Mouse (Mus musculus): ENCODE measurements around the gene Pgc. TPM values are rescaled to one million over a fixed set of nuclear protein-coding genes. Genes with fewer than 3 reads are reported as not detected.
A peak's percentile ranks its signal among the peaks of the same experiment; 100 is the strongest.

The Pgc gene
- polyA plus RNA-seq, 1 experiment = 1.9 TPM

DNA sequence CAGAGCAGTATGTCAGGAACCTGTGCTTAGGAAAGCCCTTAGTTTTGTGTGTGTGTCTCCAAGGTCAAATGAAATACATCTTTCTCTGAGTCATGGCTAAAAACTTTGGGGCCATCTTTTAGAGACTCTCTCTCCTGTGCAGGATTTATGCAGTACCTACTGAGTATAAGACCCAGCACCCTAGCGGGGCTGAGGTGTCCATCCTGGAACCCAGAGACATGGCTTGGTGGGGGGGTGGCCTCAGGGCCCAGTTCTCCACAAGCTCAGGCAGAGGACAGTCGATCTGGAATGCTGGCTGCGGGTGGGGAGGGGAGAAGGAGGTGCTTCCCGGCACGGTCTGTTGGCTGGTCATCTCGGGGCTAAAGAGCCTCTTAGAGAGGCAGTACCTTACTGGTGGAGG is 29.7 kb downstream of the Pgc start:
- Histone ChIP-seq H3K4me1 (ENCODE audit: control insufficient read depth, insufficient read depth, low read length) (peaks cover 9% of the 10 kb centered on the region), H3K4me3 (replicated peaks; ENCODE audit: extremely low read depth, low read depth, low read length) (no peak overlapping the region)
- TF ChIP-seq POLR2A (IDR thresholded peaks at IDR 0.05; ENCODE audit: borderline replicate concordance, extremely low read depth, low read depth, low read length) (no peak), CTCF (IDR thresholded peaks at IDR 0.05; ENCODE audit: insufficient read depth, low read length) (no peak)
- 38% methylated on average over 6 of the region's 6 CpGs for WGBS
- no peak for DNase-seq

DNA sequence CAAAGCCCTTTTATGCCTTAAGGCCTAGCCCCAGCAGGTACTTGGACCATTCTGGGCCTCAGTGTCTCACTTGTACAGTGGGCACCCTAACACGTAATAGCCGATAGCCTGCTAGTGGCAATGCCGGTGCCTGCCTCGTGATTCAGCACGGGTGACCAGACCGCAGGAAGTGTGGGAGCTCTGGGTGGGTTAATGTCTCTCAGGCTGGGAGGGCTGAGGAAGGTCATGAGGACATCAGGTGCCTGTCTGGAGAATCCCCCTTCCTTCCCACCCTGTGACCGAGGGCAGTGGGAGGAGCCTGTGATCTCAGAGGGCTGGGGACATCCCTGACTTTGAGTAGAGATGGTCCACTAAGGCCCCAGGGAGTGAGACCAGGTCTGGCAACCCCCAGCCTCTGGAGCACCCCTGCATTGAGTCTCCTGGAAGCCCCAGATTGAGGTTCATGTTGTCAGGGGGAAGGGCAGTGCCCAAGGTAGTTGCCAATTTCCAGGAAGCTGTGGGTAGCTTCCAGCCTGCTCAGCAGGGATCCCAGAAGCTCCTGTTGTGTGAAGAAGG is 30.5 kb downstream of the Pgc start:
- no peak for DNase-seq
- H3K4me3 ChIP-seq (replicated peaks; ENCODE audit: extremely low read depth, low read depth, low read length) = no peak overlapping the region
- no peak for TF ChIP-seq CTCF (IDR thresholded peaks at IDR 0.05; ENCODE audit: insufficient read depth, low read length)
- no peak for TF ChIP-seq POLR2A (IDR thresholded peaks at IDR 0.05; ENCODE audit: borderline replicate concordance, extremely low read depth, low read depth, low read length)
- 75% methylated on average over 7 of the region's 7 CpGs for WGBS
- peaks cover 9% of the 10 kb centered on the region for H3K4me1 ChIP-seq (ENCODE audit: control insufficient read depth, insufficient read depth, low read length)

DNA sequence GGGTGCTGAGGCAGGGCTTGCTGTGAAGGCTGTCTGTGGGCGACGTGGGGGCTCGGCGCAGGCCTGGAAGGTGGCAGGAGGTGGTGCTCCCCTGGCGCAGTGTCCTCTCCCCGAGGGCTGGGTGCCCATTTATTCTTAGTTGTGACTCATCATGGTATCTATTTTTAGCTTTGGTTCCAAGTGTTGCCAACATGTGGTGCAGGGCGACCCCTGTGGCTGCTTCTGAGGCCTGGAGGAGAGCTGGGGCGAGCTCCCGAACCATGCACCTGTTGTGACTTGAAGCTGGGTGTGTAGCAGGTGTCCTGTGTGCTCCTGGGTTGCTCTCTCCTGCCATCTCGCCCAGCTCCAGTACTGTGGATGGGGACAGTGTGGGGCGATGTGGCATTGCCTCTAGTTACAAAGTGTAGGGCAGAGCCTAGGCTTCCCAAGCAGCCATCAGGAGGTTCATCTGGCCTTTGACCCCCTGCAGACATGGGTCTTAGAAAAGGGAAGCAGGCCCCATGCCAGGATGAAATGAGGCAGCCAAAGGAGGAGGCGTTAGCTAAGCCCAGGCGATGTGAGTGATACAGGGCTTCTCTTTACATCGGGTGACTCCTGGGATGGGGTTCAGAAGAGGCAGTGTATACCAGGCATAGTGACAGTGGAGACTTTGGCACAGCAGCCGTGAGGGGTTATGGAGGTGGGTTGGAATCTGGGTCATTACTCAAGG is 33.2 kb downstream of the Pgc start:
- TF ChIP-seq CTCF (IDR thresholded peaks at IDR 0.05; ENCODE audit: insufficient read depth, low read length) (peak; percentile 25; the same call in 1 of the 2 replicates), POLR2A (IDR thresholded peaks at IDR 0.05; ENCODE audit: borderline replicate concordance, extremely low read depth, low read depth, low read length) (no peak)
- 53% methylated on average over 15 of the region's 15 CpGs for WGBS
- no peak overlapping the region for H3K4me3 ChIP-seq (replicated peaks; ENCODE audit: extremely low read depth, low read depth, low read length)
- peaks cover 14% of the 10 kb centered on the region for H3K4me1 ChIP-seq (ENCODE audit: control insufficient read depth, insufficient read depth, low read length)
- DNase-seq = no peak

DNA sequence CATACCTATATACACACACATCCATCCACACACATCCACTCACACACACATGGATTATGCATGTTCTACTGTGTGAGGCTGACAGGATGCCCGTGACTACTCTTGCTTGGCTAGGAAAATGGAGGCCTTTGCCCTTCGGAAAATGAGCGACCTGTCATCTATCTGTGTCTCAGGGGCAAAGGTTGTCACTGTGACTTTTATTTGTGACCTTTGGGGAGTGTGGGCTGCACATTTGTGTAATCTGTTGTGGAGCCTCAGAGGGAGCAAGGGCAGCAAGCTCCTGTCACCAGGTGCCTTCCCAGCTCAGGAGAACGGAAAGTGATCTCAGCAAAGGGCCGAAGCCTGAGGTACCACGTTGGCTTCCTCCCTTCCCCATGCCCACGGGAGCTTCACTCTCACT is 35.4 kb downstream of the Pgc start:
- Histone ChIP-seq H3K4me3 (replicated peaks; ENCODE audit: extremely low read depth, low read depth, low read length) (no peak overlapping the region), H3K4me1 (ENCODE audit: control insufficient read depth, insufficient read depth, low read length) (peaks cover 17% of the 10 kb centered on the region)
- no peak for TF ChIP-seq POLR2A (IDR thresholded peaks at IDR 0.05; ENCODE audit: borderline replicate concordance, extremely low read depth, low read depth, low read length)
- WGBS = 76% methylated on average over 7 of the region's 7 CpGs
- no peak for DNase-seq

DNA sequence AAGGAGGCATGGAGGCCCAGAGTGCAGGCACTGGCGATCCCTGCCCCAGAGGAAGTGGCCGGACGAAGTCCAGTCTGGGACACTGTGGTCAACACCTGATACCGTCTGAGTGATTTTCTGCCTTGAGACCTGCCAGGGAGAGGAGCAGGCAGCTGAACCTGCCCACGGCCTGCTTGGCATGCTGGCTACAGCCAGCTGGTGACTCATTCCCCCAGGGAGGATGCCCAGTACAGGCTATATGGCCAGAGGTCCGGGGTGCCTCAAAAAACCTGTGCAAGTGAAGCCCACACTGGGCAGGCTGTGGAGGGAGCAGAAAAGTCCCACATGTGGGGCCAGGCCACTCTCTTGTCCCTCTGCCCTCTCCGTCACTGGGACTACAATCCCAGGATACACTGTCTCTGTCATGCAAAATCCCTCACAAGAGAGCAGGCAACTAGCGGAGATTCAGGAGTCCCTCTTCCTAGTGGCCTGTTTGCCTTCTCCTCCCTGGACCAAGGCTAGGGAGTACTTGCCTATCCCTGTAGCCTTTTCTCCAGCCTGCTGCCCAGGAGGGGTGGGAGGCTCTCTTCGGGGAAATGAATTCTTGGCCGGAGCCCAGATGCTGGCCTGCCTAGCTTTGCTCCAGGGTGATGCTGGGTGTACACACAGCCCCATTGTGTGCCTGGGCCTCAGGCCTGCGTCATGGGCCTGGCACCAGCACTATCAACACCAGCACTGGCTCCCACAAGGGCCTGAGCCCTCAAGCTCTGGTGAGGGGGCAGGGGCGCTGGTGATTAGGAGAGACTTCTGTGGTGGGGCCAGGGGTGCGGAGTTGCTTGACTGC is 36.1 kb downstream of the Pgc start:
- Histone ChIP-seq H3K4me3 (replicated peaks; ENCODE audit: extremely low read depth, low read depth, low read length) (no peak overlapping the region), H3K4me1 (ENCODE audit: control insufficient read depth, insufficient read depth, low read length) (peaks cover 19% of the 10 kb centered on the region)
- WGBS = 51% methylated on average over 13 of the region's 13 CpGs
- TF ChIP-seq CTCF (IDR thresholded peaks at IDR 0.05; ENCODE audit: insufficient read depth, low read length) = no peak
- TF ChIP-seq POLR2A (IDR thresholded peaks at IDR 0.05; ENCODE audit: borderline replicate concordance, extremely low read depth, low read depth, low read length) = no peak
- peak; percentile 61 for DNase-seq

DNA sequence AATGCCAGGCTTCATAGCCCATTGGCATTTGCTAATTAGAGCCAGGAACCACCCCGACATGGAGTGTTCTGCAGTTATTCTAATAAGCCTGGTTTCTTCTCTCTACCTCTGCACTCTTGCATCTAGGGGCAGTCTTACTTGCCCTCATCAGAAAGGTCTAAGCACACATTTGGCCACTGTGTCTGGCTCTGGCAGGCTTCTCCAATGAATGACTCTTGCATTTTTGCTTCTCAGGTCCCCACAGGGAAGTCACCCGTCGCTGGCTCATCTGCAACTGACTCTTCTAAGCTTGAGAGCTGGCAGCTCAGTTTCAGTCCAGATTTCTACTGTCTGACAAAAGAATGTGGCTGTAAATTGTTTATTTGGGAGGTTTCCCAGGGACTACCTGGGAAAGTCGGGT is 39.3 kb downstream of the Pgc start:
- TF ChIP-seq CTCF (IDR thresholded peaks at IDR 0.05; ENCODE audit: insufficient read depth, low read length) (no peak), POLR2A (IDR thresholded peaks at IDR 0.05; ENCODE audit: borderline replicate concordance, extremely low read depth, low read depth, low read length) (no peak)
- no peak overlapping the region for H3K4me3 ChIP-seq (replicated peaks; ENCODE audit: extremely low read depth, low read depth, low read length)
- DNase-seq = no peak
- WGBS = 62% methylated on average over 4 of the region's 4 CpGs
- H3K4me1 ChIP-seq (ENCODE audit: control insufficient read depth, insufficient read depth, low read length) = peaks cover 20% of the 10 kb centered on the region

DNA sequence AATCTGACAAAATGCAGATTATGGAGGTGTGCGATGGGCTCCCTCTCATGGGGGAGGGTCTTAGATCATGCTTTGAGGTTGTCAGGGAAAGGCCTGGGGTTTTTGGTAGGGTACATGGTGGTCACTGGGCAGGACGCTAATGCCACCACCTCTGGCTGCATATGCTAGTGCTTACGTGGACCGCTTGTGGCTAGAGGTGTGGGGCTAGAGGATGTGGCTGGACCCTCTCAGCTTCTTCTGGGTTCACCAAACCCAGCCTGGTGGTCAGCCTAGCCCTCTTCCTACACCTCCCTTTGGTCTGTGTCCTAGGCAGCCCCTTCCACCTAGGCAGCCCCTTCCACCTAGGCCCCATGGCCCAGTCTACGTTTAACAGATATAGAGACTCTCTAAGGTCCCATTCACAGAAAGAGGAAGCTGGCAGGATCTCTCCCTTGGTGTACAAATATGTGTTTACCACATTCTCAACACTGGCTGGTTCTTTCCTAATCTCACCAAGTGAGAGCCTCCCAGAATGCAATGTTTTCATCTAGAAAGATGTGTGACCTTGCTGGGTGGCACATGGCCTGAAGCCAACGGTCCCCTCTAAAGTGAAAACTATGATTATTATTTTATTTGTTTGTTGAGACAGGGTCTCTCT is 39.9 kb downstream of the Pgc start:
- DNase-seq = no peak

DNA sequence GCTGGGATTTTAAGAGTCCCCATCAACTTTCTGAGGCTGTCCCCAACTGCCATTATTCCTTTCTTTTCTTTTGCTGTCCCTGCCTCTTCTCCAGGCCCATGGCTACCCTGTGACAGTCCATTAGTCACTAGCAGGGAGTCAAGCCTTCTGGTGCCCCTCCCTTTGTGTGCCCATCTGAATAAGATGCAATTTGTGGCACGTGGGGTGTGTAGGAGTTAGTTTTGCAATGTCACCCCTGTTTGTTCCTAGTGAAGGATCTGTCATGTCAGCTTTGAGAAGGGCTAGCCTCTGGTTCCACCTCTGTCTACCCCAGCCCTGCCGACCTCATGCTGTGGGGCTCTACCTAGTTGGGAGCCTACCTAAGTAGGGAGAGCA is 40.4 kb downstream of the Pgc start:
- no peak overlapping the region for H3K4me3 ChIP-seq (replicated peaks; ENCODE audit: extremely low read depth, low read depth, low read length)
- 65% methylated on average over 2 of the region's 2 CpGs for WGBS
- peak; percentile 30 for DNase-seq
- peaks cover 20% of the 10 kb centered on the region for H3K4me1 ChIP-seq (ENCODE audit: control insufficient read depth, insufficient read depth, low read length)
- no peak for TF ChIP-seq CTCF (IDR thresholded peaks at IDR 0.05; ENCODE audit: insufficient read depth, low read length)
- no peak for TF ChIP-seq POLR2A (IDR thresholded peaks at IDR 0.05; ENCODE audit: borderline replicate concordance, extremely low read depth, low read depth, low read length)

More for the DNA sequence above, 39.9 kb downstream of the Pgc start:
- no peak overlapping the region for H3K4me3 ChIP-seq (replicated peaks; ENCODE audit: extremely low read depth, low read depth, low read length)
- WGBS = 82% methylated on average over 6 of the region's 6 CpGs
- no peak for TF ChIP-seq POLR2A (IDR thresholded peaks at IDR 0.05; ENCODE audit: borderline replicate concordance, extremely low read depth, low read depth, low read length)
- TF ChIP-seq CTCF (IDR thresholded peaks at IDR 0.05; ENCODE audit: insufficient read depth, low read length) = no peak
- peaks cover 20% of the 10 kb centered on the region for H3K4me1 ChIP-seq (ENCODE audit: control insufficient read depth, insufficient read depth, low read length)

DNA sequence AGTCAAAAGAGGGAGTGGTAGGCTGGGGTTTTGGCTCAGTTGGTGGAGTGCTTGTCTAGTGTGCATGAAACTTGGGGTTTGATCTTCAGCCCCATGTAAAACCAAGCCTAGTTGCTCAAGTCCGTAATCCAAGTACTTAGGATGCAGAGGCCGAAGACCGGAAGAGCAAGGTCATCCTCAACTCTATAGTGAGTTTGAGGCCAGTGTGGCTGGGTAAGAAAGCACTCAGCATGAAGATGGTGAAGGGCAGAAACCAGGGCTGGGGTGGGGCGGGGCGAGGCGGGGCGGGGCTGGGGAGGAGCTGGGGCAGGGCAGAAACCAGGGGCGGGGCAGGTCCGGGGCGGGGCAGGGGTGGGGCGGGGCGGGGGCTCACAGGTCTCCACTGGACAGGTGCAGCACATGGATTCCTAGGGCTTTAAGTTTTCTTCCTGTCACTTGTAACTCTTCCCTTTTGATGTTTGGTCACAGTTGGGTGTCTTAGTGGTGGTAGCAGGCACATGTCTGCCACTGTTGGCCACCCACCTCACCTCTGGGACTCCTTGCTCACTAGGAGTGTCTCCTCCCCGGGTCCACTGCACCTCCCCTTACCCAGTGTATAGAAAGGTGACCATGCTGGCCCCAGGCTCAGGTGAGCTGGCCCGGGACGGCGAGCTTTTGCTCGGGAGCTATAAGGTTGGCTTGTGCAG is 41.0 kb downstream of the Pgc start:
- H3K4me3 ChIP-seq (replicated peaks; ENCODE audit: extremely low read depth, low read depth, low read length) = no peak overlapping the region
- peaks cover 15% of the 10 kb centered on the region for H3K4me1 ChIP-seq (ENCODE audit: control insufficient read depth, insufficient read depth, low read length)
- TF ChIP-seq CTCF (IDR thresholded peaks at IDR 0.05; ENCODE audit: insufficient read depth, low read length) = no peak
- DNase-seq = no peak
- 49% methylated on average over 15 of the region's 17 CpGs for WGBS

Measured in lung, adult 2 months (tissue).